Mouse (Mus musculus): ENCODE results near the gene Fgr.

Fgr gene

DNA sequence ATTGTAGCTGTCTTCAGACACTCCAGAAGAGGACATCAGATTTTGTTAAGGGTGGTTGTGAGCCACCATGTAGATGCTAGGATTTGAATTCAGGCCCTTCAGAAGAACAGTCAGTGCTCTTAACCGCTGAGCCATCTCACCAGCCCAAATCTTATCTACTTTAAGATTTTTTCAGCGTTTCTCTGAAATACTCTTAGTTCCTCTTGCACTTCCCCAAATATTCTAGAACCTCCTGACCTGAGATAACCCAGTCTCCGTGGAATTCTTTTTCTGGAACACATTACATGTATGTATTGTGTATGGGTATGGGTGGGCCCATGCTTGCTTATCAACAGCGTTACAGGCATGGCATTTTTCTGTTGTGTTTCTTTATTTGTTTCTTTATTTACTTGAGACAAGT, 11.3 kb upstream of the Fgr start:
- TF ChIP-seq CTCF (conservative IDR thresholded peaks at IDR 0.05; ENCODE audit: low read length) (no peak), POU5F1 (IDR thresholded peaks at IDR 0.05; ENCODE audit: borderline replicate concordance, low read length) (no peak), NANOG (IDR thresholded peaks at IDR 0.05; ENCODE audit: borderline replicate concordance, low read length) (no peak)
- no peaks in the 10 kb centered on the region for H3K9me3 ChIP-seq (ENCODE audit: low read length)
- H3K4me3 ChIP-seq (replicated peaks; ENCODE audit: low read length) = no peak overlapping the region
- H3K4me1 ChIP-seq (replicated peaks; ENCODE audit: low read depth, low read length) = peaks cover 88% of the 10 kb centered on the region
- no peaks in the 10 kb centered on the region for H3K27me3 ChIP-seq (ENCODE audit: insufficient read depth, low read length)
- no peaks in the 10 kb centered on the region for H3K36me3 ChIP-seq (ENCODE audit: insufficient read depth, low read length)

DNA sequence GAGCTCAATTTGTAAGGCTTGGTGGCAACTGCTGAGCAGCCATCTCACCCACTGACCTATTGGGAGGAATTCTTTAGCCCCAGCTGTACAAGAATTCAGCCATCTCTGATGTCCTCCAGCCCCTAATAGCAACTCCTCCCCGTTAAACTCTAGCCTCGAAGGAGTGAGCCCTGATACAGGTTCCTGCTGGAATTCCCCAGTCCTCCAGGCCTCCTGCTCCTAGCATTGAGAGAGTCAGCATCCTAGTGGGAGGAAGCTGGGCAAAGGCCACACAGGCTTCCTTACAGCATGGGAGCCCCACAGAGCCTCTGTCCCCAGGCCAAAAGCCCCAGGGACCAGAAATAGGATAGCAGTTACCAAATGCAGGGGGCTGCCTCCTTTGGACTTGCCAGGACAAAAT, 10.5 kb upstream of the Fgr start:
- no peak for TF ChIP-seq POU5F1 (IDR thresholded peaks at IDR 0.05; ENCODE audit: borderline replicate concordance, low read length)
- no peak for TF ChIP-seq CTCF (conservative IDR thresholded peaks at IDR 0.05; ENCODE audit: low read length)
- TF ChIP-seq NANOG (IDR thresholded peaks at IDR 0.05; ENCODE audit: borderline replicate concordance, low read length) = no peak
- Histone ChIP-seq H3K27me3 (ENCODE audit: insufficient read depth, low read length) (no peaks in the 10 kb centered on the region), H3K36me3 (ENCODE audit: insufficient read depth, low read length) (no peaks in the 10 kb centered on the region), H3K9me3 (ENCODE audit: low read length) (no peaks in the 10 kb centered on the region), H3K4me1 (replicated peaks; ENCODE audit: low read depth, low read length) (peaks cover 91% of the 10 kb centered on the region), H3K4me3 (replicated peaks; ENCODE audit: low read length) (no peak overlapping the region)

GRCm38 (mm10) chr4:132964064-132964463, 9.8 kb upstream of the Fgr start:
- peak overlapping the region; percentile 46; the same call in 1 of the 2 replicates for H3K4me3 ChIP-seq (replicated peaks; ENCODE audit: low read length)
- TF ChIP-seq CTCF (conservative IDR thresholded peaks at IDR 0.05; ENCODE audit: low read length) (no peak), POU5F1 (IDR thresholded peaks at IDR 0.05; ENCODE audit: borderline replicate concordance, low read length) (no peak), NANOG (IDR thresholded peaks at IDR 0.05; ENCODE audit: borderline replicate concordance, low read length) (no peak)
- H3K4me1 ChIP-seq (replicated peaks; ENCODE audit: low read depth, low read length) = peaks cover 90% of the 10 kb centered on the region

GRCm38 (mm10) chr4:132964473-132964872, 9.4 kb upstream of the Fgr start:
- Histone ChIP-seq H3K36me3 (ENCODE audit: insufficient read depth, low read length) (no peaks in the 10 kb centered on the region), H3K9me3 (ENCODE audit: low read length) (no peaks in the 10 kb centered on the region), H3K4me1 (replicated peaks; ENCODE audit: low read depth, low read length) (peaks cover 90% of the 10 kb centered on the region), H3K4me3 (replicated peaks; ENCODE audit: low read length) (peak overlapping the region; percentile 46), H3K27me3 (ENCODE audit: insufficient read depth, low read length) (no peaks in the 10 kb centered on the region)
- no peak for TF ChIP-seq NANOG (IDR thresholded peaks at IDR 0.05; ENCODE audit: borderline replicate concordance, low read length)
- no peak for TF ChIP-seq POU5F1 (IDR thresholded peaks at IDR 0.05; ENCODE audit: borderline replicate concordance, low read length)
- no peak for TF ChIP-seq CTCF (conservative IDR thresholded peaks at IDR 0.05; ENCODE audit: low read length)

More at GRCm38 (mm10) chr4:132964064-132964463, 9.8 kb upstream of the Fgr start:
- Histone ChIP-seq H3K36me3 (ENCODE audit: insufficient read depth, low read length) (no peaks in the 10 kb centered on the region), H3K27me3 (ENCODE audit: insufficient read depth, low read length) (no peaks in the 10 kb centered on the region), H3K9me3 (ENCODE audit: low read length) (no peaks in the 10 kb centered on the region)

DNA sequence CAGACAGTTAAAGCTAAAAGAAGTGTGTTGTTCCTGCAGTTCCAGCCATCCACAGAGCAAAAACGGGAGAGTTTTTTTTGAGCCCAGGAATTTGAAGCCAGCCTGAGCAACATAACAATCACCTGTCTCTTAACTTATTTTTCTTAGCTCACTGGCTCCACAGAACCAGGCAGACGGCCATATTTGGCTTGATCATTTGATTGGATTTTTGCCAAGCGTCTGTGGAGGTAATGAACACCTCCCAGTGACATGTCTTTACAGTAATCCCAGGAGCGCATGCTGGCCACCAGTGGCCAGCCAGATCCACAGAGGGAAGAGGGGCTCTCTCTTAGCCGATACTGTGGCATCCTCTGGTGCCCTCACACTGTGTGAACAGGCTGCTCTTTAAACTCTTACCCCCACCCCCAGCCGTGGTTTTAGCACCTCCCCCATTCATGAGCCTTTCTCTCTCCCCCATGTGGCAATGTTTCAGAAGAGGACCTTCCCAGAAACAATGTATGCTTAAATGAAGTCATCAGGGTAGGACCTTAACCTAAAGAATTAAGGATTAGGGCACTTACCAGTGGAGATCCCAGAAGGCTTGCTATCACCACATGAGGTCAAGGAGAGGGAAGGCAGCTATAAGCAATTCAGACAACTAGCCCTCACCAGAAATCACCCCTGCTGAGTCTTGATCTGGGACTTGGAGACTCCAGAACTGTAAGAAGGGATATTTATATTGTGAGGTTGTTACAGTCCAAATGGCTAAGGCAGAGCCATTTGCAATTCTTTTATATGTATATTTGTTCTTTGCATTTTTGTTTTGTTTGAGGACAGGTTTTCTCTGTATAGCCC, 5.6 kb upstream of the Fgr start:
- H3K9me3 ChIP-seq (ENCODE audit: low read length) = no peaks in the 10 kb centered on the region
- H3K36me3 ChIP-seq (ENCODE audit: insufficient read depth, low read length) = no peaks in the 10 kb centered on the region
- H3K4me3 ChIP-seq (replicated peaks; ENCODE audit: low read length) = peak overlapping the region; percentile 7; the same call in 1 of the 2 replicates
- 0 out of 2 replicates have a peak, but pooled peaks have one; percentile 6 for TF ChIP-seq POU5F1 (IDR thresholded peaks at IDR 0.05; ENCODE audit: borderline replicate concordance, low read length)
- TF ChIP-seq CTCF (conservative IDR thresholded peaks at IDR 0.05; ENCODE audit: low read length) = no peak
- peak; percentile 96 for TF ChIP-seq NANOG (IDR thresholded peaks at IDR 0.05; ENCODE audit: borderline replicate concordance, low read length)
- peaks cover 88% of the 10 kb centered on the region for H3K4me1 ChIP-seq (replicated peaks; ENCODE audit: low read depth, low read length)
- H3K27me3 ChIP-seq (ENCODE audit: insufficient read depth, low read length) = no peaks in the 10 kb centered on the region; the same call in 1 of the 2 replicates

GRCm38 (mm10) chr4:132971601-132972000, 2.3 kb upstream of the Fgr start:
- Histone ChIP-seq H3K4me3 (replicated peaks; ENCODE audit: low read length) (no peak overlapping the region), H3K36me3 (ENCODE audit: insufficient read depth, low read length) (no peaks in the 10 kb centered on the region), H3K27me3 (ENCODE audit: insufficient read depth, low read length) (peaks cover 1% of the 10 kb centered on the region), H3K4me1 (replicated peaks; ENCODE audit: low read depth, low read length) (peaks cover 97% of the 10 kb centered on the region), H3K9me3 (ENCODE audit: low read length) (no peaks in the 10 kb centered on the region)
- TF ChIP-seq POU5F1 (IDR thresholded peaks at IDR 0.05; ENCODE audit: borderline replicate concordance, low read length) (no peak), CTCF (conservative IDR thresholded peaks at IDR 0.05; ENCODE audit: low read length) (no peak), NANOG (IDR thresholded peaks at IDR 0.05; ENCODE audit: borderline replicate concordance, low read length) (no peak)

GRCm38 (mm10) chr4:132972101-132972500, 1.8 kb upstream of the Fgr start:
- 0 out of 2 replicates have a peak overlapping the region, but pooled peaks have one; percentile 71 for H3K4me3 ChIP-seq (replicated peaks; ENCODE audit: low read length)
- peaks cover 97% of the 10 kb centered on the region for H3K4me1 ChIP-seq (replicated peaks; ENCODE audit: low read depth, low read length)
- TF ChIP-seq NANOG (IDR thresholded peaks at IDR 0.05; ENCODE audit: borderline replicate concordance, low read length) = no peak
- TF ChIP-seq CTCF (conservative IDR thresholded peaks at IDR 0.05; ENCODE audit: low read length) = no peak
- H3K9me3 ChIP-seq (ENCODE audit: low read length) = no peaks in the 10 kb centered on the region
- no peaks in the 10 kb centered on the region for H3K36me3 ChIP-seq (ENCODE audit: insufficient read depth, low read length)
- peaks cover 3% of the 10 kb centered on the region for H3K27me3 ChIP-seq (ENCODE audit: insufficient read depth, low read length)

- Histone ChIP-seq H3K4me1 (replicated peaks; ENCODE audit: low read depth, low read length) (peaks cover 97% of the 10 kb centered on the region), H3K27me3 (ENCODE audit: insufficient read depth, low read length) (peaks cover 3% of the 10 kb centered on the region), H3K9me3 (ENCODE audit: low read length) (no peaks in the 10 kb centered on the region), H3K4me3 (replicated peaks; ENCODE audit: low read length) (0 out of 2 replicates have a peak overlapping the region, but pooled peaks have one; percentile 71), H3K36me3 (ENCODE audit: insufficient read depth, low read length) (no peaks in the 10 kb centered on the region)
- TF ChIP-seq CTCF (conservative IDR thresholded peaks at IDR 0.05; ENCODE audit: low read length) (no peak), POU5F1 (IDR thresholded peaks at IDR 0.05; ENCODE audit: borderline replicate concordance, low read length) (no peak), NANOG (IDR thresholded peaks at IDR 0.05; ENCODE audit: borderline replicate concordance, low read length) (no peak)
These were observed 1.3 kb upstream of the Fgr start for GRCm38 (mm10) chr4:132972556-132972955.

All from E14TG2a.4 (cell line).